Mouse (Mus musculus) neural tube, embryonic 13.5 days (tissue): ENCODE measurements around the gene Sds. TPM values are rescaled to one million over a fixed set of nuclear protein-coding genes. Genes with fewer than 3 reads are reported as not detected.

ENCODE experiments used
- ATAC-seq: fragments of 200-750 bp; cut with Nextera tagmentation; 2 replicates; pipeline ENCODE4 v1.8.0; 2017; ENCODE audit warnings: low read depth, mild to moderate bottlenecking, moderate TSS enrichment, moderate library complexity
- H3K27ac ChIP-seq: fragments of 300-500 bp; sonication (generic); replicated peaks from 2 replicates; pipeline ENCODE4 v1.5.1; 2015; ENCODE audit warnings: moderate library complexity, mild to moderate bottlenecking, inconsistent platforms
- H3K27me3 ChIP-seq: fragments of 300-500 bp; sonication (generic); 2 replicates; pipeline ENCODE4 v1.6.1; 2015; ENCODE audit warnings: mild to moderate bottlenecking, inconsistent platforms
- H3K36me3 ChIP-seq: fragments of 300-500 bp; sonication (generic); 2 replicates; pipeline ENCODE4 v1.6.1; 2015; ENCODE audit warnings: mild to moderate bottlenecking, inconsistent platforms
- H3K4me1 ChIP-seq: fragments of 300-500 bp; sonication (generic); replicated peaks from 2 replicates; pipeline ENCODE4 v1.6.1; 2015; ENCODE audit warnings: inconsistent platforms
- H3K4me2 ChIP-seq: fragments of 300-500 bp; sonication (generic); 2 replicates; pipeline ENCODE4 v1.6.1; 2015; ENCODE audit warnings: inconsistent platforms, mild to moderate bottlenecking, moderate library complexity
- H3K4me3 ChIP-seq: fragments of 300-500 bp; sonication (generic); 2 replicates; pipeline ENCODE4 v1.5.1; 2015; ENCODE audit warnings: mild to moderate bottlenecking, inconsistent platforms
- H3K9ac ChIP-seq: fragments of 300-500 bp; sonication (generic); 2 replicates; pipeline ENCODE4 v1.6.1; 2015; ENCODE audit warnings: moderate library complexity, mild to moderate bottlenecking, inconsistent platforms
- H3K9me3 ChIP-seq: fragments of 300-500 bp; sonication (generic); 2 replicates; pipeline ENCODE4 v1.6.1; 2016; ENCODE audit warnings: inconsistent platforms
- WGBS: fragments of 180-500 bp; shearing (Covaris S2); methylation state at CpG from one replicate; pipeline ENCODE4 v1.1.7; 2015; 5-methylcytosine and 5-hydroxymethylcytosine counted together
- polyA plus RNA-seq: library from polyadenylated mRNA; unstranded; fragments of >200 nt; fragmentation: Nextera tagmentation; extraction: Ambion mirVana; gene quantifications from 2 replicates; pipeline ENCODE4 v1.2.1, GENCODE M21; 2015

Sds gene
- not detected in 2 replicates for polyA plus RNA-seq

- H3K9me3 ChIP-seq, result no peaks in the 10 kb centered on the region
- 12% methylated on average over 13 of the region's 13 CpGs for WGBS
- H3K4me2 ChIP-seq, result no peak within 1 kb of the TSS
- peaks cover 3% of the 10 kb centered on the region; the same call in 1 of the 2 replicates for H3K4me1 ChIP-seq
- no peak within 1 kb of the TSS for H3K4me3 ChIP-seq
- H3K9ac ChIP-seq, result no peak within 1 kb of the TSS
- H3K27ac ChIP-seq, result no peak within 1 kb of the TSS
- peaks cover 4% of the 10 kb centered on the region for H3K27me3 ChIP-seq
- no peak for ATAC-seq
- H3K36me3 ChIP-seq, result no peaks in the 10 kb centered on the region
Observed at GRCm38 (mm10) chr5:120476296-120476695, at the start of gene Sds. Gene Sds, plus strand, starts transcription at chr5:120476526.

- Histone ChIP-seq H3K4me1 (peaks cover 25% of the 10 kb centered on the region), H3K36me3 (no peaks in the 10 kb centered on the region), H3K9ac (peak overlapping the region; percentile 92), H3K27ac (peak overlapping the region; percentile 95), H3K9me3 (no peaks in the 10 kb centered on the region), H3K4me2 (peak overlapping the region; percentile 63), H3K4me3 (peak overlapping the region; percentile 59), H3K27me3 (peaks cover 93% of the 10 kb centered on the region)
- ATAC-seq, result no peak
- 0% methylated on average over 10 of the region's 10 CpGs for WGBS
Observed at GRCm38 (mm10) chr5:120426572-120426971, 49.8 kb upstream of the Sds start.

GRCm38 (mm10) chr5:120427451-120427938, 48.8 kb upstream of the Sds start:
- WGBS, result under 1% methylated on average over 33 of the region's 33 CpGs
- ATAC-seq, result 0 out of 2 replicates have a peak, but pooled peaks have one; percentile 13
- H3K4me1 ChIP-seq, result peaks cover 24% of the 10 kb centered on the region
- H3K27ac ChIP-seq, result peak overlapping the region; percentile 95
- peak overlapping the region; percentile 63 for H3K4me2 ChIP-seq
- no peaks in the 10 kb centered on the region for H3K9me3 ChIP-seq
- no peaks in the 10 kb centered on the region for H3K36me3 ChIP-seq
- H3K27me3 ChIP-seq, result peaks cover 93% of the 10 kb centered on the region
- H3K4me3 ChIP-seq, result peak overlapping the region; percentile 59
- peak overlapping the region; percentile 92 for H3K9ac ChIP-seq

DNA sequence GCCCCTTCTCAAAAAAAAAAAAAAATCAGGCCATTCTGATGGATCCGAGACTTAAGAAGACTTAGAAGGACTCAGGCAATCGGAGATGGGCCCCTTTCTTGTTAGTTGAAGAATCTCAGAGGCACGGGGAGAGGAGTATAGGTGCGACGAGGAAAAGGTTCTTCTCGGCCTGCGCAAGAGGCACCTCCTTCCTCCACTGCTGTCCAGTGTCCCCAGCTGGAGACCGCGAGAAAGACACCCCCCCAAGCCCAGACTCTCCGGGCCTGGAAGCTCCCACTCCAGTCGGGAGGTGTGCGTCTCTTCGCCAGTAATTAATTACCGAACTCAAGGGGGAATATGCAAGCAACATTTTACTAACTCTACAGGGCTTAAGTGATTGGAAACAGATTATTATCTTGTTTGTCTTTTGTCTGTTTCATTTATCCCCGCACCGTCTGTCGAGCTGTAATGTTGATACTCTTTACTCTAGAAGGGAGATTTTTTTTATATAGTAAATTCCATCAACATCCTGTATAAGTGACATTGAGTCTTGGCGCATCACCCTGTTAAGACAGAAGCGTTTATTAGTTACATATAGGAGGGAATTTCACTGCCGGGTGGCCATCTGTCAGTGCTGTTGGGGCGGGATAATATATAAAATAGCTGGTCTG, 48.0 kb upstream of the Sds start:
- Histone ChIP-seq H3K27me3 (peaks cover 92% of the 10 kb centered on the region), H3K9ac (peak overlapping the region; percentile 92), H3K36me3 (no peaks in the 10 kb centered on the region), H3K4me1 (peaks cover 24% of the 10 kb centered on the region), H3K9me3 (no peaks in the 10 kb centered on the region), H3K4me3 (peak overlapping the region; percentile 59), H3K27ac (peak overlapping the region; percentile 95), H3K4me2 (peak overlapping the region; percentile 63)
- WGBS, result 1% methylated on average over 21 of the region's 21 CpGs
- no peak for ATAC-seq

- ATAC-seq, result no peak
- Histone ChIP-seq H3K36me3 (no peaks in the 10 kb centered on the region), H3K4me1 (peaks cover 24% of the 10 kb centered on the region), H3K4me3 (peak overlapping the region; percentile 59), H3K4me2 (peak overlapping the region; percentile 63), H3K27ac (peak overlapping the region; percentile 95), H3K9ac (peak overlapping the region; percentile 92), H3K27me3 (peaks cover 92% of the 10 kb centered on the region), H3K9me3 (no peaks in the 10 kb centered on the region)
- 0% methylated on average over 5 of the region's 6 CpGs for WGBS
Observed at GRCm38 (mm10) chr5:120428990-120429389, 47.3 kb upstream of the Sds start.

DNA sequence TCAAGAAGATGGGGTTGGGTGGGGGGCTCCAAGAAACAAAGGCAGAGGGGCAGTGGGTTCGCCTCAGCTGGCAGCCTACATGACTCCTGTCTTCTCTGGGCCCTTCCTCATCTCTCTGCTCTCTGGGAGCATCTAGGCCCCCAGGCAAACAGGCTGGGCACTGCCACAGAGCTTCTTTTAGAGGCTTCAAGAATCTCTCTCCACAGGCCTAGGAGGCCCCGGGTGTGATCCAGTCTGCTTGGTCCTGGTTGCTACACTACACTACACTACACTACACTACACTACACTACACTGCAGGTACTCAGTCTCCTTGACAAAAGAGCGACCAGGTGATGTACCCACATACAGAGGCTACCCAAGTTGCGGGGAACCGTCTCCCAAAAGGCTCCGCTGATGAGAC, 46.6 kb upstream of the Sds start:
- ATAC-seq, result no peak
- H3K4me1 ChIP-seq, result peaks cover 24% of the 10 kb centered on the region
- no peaks in the 10 kb centered on the region for H3K9me3 ChIP-seq
- H3K4me3 ChIP-seq, result peak overlapping the region; percentile 59
- H3K9ac ChIP-seq, result peak overlapping the region; percentile 92
- H3K27me3 ChIP-seq, result peaks cover 92% of the 10 kb centered on the region
- whole genome bisulfite sequencing, result 6% methylated on average over 6 of the region's 6 CpGs
- no peaks in the 10 kb centered on the region for H3K36me3 ChIP-seq
- H3K27ac ChIP-seq, result peak overlapping the region; percentile 95
- H3K4me2 ChIP-seq, result peak overlapping the region; percentile 63

- peaks cover 1% of the 10 kb centered on the region; the same call in 1 of the 2 replicates for H3K36me3 ChIP-seq
- H3K9ac ChIP-seq, result peak overlapping the region; percentile 92
- 1% methylated on average over 30 of the region's 30 CpGs for WGBS
- H3K4me3 ChIP-seq, result peak overlapping the region; percentile 59
- no peak for ATAC-seq
- H3K27ac ChIP-seq, result peak overlapping the region; percentile 90
- peak overlapping the region; percentile 63 for H3K4me2 ChIP-seq
- H3K9me3 ChIP-seq, result no peaks in the 10 kb centered on the region
- peaks cover 95% of the 10 kb centered on the region for H3K27me3 ChIP-seq
- peaks cover 30% of the 10 kb centered on the region for H3K4me1 ChIP-seq
Observed at GRCm38 (mm10) chr5:120431001-120431583, 45.2 kb upstream of the Sds start.

DNA sequence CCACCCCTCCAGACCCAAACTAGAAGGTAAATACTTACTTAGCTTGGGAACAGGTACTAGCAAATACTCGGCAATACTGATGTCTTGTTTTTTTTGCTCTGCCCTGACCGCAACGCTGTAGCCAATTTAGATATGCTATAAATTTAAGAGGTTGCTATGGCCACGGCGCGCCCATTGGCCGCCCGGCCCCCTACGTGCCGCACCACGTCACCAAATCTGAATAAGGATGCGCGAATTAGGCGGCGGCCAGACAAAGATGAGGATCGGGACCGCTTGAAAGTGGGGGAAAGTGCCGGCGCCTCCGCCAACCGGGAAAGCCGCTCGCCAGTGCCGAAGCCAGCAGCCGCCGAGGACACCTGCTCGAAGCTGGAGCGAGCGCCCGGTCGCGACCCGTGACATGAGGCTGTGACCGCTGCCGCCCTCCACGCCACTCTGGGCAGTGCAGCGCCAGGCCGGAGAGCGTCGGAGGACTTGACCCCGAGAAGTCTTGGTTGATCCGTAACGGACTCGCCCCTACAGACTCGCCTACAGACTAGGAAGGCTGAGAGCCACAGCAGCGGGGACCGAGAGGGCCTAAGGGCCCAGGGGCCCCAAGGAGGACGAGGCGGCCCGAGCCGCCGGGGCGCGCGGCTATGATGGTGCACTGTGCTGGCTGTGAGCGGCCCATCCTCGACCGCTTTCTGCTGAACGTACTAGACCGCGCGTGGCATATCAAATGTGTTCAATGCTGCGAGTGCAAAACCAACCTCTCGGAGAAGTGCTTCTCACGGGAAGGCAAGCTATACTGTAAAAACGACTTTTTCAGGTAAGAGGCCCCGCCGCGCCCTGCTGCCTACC, 44.5 kb upstream of the Sds start, which contains the start of gene Lhx5:
Lhx5 (plus strand) TSS at position 51 of the 837 bp plus-strand sequence.
- ATAC-seq, result peak; percentile 78
- H3K27me3 ChIP-seq, result peaks cover 95% of the 10 kb centered on the region
- H3K36me3 ChIP-seq, result peaks cover 4% of the 10 kb centered on the region; the same call in 1 of the 2 replicates
- peak within 1 kb of the TSS; percentile 68 for H3K4me2 ChIP-seq
- peak within 1 kb of the TSS; percentile 59 for H3K4me3 ChIP-seq
- under 1% methylated on average over 69 of the region's 69 CpGs for WGBS
- peak within 1 kb of the TSS; percentile 92 for H3K9ac ChIP-seq
- peak within 1 kb of the TSS; percentile 90 for H3K27ac ChIP-seq
- peaks cover 28% of the 10 kb centered on the region for H3K4me1 ChIP-seq
- H3K9me3 ChIP-seq, result no peaks in the 10 kb centered on the region

- no peak for ATAC-seq
- Histone ChIP-seq H3K27ac (peak overlapping the region; percentile 90), H3K27me3 (peaks cover 95% of the 10 kb centered on the region), H3K4me1 (peaks cover 21% of the 10 kb centered on the region), H3K9me3 (no peaks in the 10 kb centered on the region), H3K36me3 (peaks cover 4% of the 10 kb centered on the region; the same call in 1 of the 2 replicates), H3K4me3 (peak overlapping the region; percentile 59), H3K4me2 (peak overlapping the region; percentile 68), H3K9ac (peak overlapping the region; percentile 92)
- 0% methylated on average over 9 of the region's 9 CpGs for WGBS
Observed at GRCm38 (mm10) chr5:120432486-120433015, 43.8 kb upstream of the Sds start.

DNA sequence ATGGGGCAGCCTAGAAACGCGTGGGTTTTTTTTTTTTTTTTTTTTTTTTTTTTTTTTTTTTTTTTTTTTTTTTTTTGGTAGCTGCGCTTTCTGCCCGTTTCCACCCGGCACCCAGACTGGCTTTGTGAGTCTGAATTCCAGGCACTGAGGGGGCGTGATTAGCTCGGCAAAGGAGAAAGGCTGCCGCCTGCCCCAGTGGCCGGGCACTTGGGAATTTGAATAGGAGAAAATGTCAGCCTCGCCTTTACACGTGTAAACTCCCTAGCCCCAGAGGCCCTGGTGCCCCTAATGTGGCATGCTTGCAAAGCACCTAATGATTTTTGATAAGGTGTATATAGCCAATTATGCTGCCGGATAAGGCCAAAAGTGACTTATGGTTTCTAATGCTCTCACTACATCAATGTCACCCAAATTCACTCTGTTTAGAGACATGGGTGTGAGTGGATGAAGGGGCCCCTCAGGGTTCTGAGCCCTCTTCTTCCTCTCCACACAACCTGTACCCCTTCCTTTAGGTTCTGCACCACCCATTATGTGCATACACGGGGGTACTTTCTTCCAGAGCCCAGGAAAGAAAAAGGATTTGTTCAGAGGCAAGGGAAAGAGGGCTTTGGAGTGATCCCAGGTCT, 43.1 kb upstream of the Sds start:
- Histone ChIP-seq H3K9ac (peak overlapping the region; percentile 92), H3K4me2 (peak overlapping the region; percentile 68), H3K4me1 (peaks cover 22% of the 10 kb centered on the region), H3K27ac (peak overlapping the region; percentile 94), H3K4me3 (peak overlapping the region; percentile 59), H3K27me3 (peaks cover 96% of the 10 kb centered on the region), H3K36me3 (peaks cover 4% of the 10 kb centered on the region; the same call in 1 of the 2 replicates), H3K9me3 (no peaks in the 10 kb centered on the region)
- WGBS, result under 1% methylated on average over 13 of the region's 13 CpGs
- ATAC-seq, result no peak

GRCm38 (mm10) chr5:120434231-120434735, 42.0 kb upstream of the Sds start:
- Histone ChIP-seq H3K4me3 (peak overlapping the region; percentile 59), H3K27ac (peak overlapping the region; percentile 94), H3K9ac (peak overlapping the region; percentile 92), H3K9me3 (no peaks in the 10 kb centered on the region), H3K27me3 (peaks cover 97% of the 10 kb centered on the region), H3K36me3 (peaks cover 4% of the 10 kb centered on the region; the same call in 1 of the 2 replicates), H3K4me1 (peaks cover 30% of the 10 kb centered on the region), H3K4me2 (peak overlapping the region; percentile 68)
- 2% methylated on average over 21 of the region's 21 CpGs for WGBS
- no peak for ATAC-seq
